Mouse (Mus musculus) mouse embryonic stem cell (cell line): ENCODE data around the gene Dnah7b.
"Not testable (repeated sequence)": the region's sequence is repeated elsewhere in the genome, so short reads cannot be mapped to it uniquely, and the experiment has no call there.

ENCODE experiments used
- in situ Hi-C, 2 experiments: fragments of 300-500 bp; cut with MboI; formaldehyde crosslinking; loops; 1 replicate in 1 of 2; 3 replicates in 1 of 2; pipeline ENCODE4 v1.14.3; 2019 to 2020; ENCODE audit warnings: low sequenced_read_pairs in 2 of 2, low pct_unique_long_range_greater_than_20kb in 1 of 2, mixed read lengths in 1 of 2; ENCODE audit not compliant: unreplicated experiment in 1 of 2

The Dnah7b gene

DNA sequence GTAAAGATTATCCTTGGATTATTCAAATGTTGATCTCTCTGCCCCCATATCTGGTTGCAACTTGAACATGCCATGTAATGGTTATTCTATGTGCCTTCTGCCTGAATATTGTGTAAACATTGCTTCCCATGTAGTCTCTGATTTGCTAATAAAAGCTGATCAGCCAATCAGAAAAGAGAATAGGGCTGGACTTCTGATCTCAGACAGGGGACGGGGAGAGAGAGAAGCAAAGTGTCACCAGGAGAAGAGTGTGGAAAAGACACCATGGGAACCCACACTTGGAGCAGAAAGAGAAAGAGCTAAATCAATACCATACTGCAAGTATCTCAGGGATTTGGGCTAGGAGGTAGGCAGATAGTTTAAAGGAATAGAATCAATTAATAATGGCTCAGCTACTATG lies at the start of gene Dnah7b:
Dnah7b (plus strand) TSS at position 301 of the 400 bp plus-strand sequence.
- in situ Hi-C loops, result no loop called here

- in situ Hi-C loops, result loop anchor here (5.0 to 10.0 kb wide), 2 partner anchors 184 to 191 kb away; no protein-coding TSS in a partner anchor
These were observed 47.6 kb upstream of the Dnah7b start for GRCm38 (mm10) chr1:46018382-46018977.

DNA sequence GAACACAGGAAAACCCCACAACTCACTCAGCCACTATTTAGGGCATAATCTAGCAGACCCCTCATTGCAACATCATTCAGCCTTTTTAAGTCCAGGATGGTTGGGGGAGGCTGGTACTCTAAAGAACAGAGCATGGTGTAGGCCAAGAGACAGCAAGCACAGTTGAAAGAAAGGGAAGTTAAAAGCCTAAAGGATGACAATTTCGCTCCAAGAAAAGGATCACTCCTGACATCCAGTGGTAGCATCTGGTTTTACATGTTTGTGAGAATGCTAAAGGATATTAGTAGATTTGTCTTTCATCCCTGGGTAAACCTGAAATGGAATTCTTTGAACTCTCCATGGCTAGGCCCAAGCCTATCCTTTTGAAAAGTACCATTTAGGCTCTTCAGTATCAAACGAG lies 43.9 kb upstream of the Dnah7b start:
- in situ Hi-C loops, result no loop called here

GRCm38 (mm10) chr1:46031993-46032555 lies 34.0 kb upstream of the Dnah7b start:
- in situ Hi-C loops, result no loop called here

- in situ Hi-C loops, result no loop called here
These were observed 17.9 kb upstream of the Dnah7b start for GRCm38 (mm10) chr1:46048188-46048587.

DNA sequence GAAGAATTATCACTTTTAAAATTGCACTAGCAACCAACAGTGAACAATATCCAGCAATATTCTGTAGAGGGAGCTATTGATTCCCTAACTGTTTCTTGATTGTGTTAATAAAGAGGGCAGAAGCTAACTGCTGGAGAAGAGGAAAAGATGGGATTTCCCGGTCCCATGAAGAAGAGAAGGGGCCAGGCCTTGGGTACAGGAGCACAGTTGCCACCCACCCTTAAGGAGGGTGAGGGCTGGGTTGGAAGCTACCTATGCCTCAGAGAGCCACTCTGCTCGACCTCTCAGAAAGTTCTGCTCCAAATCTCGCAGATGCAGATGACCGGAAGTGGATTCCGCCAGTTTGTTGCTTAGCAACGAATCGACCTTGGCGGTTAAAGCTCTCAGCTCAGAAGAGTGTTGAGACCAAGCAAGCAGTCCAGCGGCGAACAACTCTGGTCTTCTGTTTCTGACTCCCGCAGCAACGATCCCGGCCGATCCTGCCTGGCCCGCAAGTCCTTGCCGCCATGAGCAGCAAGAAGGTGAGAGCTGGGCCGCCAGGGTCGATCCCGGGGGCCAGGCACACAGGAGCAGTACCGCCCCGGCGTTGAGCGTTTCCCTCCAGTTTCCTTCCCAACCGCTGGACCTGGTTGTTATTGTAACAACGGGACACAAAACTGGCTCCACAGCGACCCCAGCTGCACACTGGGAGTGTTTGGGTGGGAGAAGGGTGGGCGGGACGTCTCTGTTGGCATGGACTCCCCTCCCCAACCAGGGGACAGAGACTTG lies 553 bp downstream of the Dnah7b start:
- in situ Hi-C loops, result no loop called here

GRCm38 (mm10) chr1:46068787-46069186 lies 2.7 kb downstream of the Dnah7b start:
- in situ Hi-C loops, result not testable (repeated sequence)

- in situ Hi-C loops, result no loop called here
These were observed 11.8 kb downstream of the Dnah7b start for GRCm38 (mm10) chr1:46077891-46078290.

DNA sequence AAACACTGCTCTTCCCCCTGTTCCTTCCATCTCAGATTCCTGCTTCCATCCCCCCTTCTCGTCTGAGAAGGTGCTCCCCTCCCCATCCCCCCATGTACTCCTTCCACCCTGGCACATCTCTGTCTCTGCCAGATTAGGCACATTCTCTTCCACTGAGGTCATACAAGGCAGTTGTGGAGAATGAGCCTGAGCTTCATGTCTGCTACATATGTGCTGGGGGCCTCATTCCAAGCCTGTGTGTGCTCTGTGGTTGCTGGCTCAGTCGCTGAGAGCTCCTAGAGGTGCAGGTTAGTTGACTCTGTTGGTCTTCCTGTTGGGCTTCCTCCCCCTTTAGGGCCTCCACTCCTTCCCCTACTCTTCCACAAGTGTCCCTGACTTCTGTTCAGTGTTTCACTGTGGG lies 34.4 kb downstream of the Dnah7b start:
- in situ Hi-C loops, result no loop called here

GRCm38 (mm10) chr1:46112606-46113005 lies 46.5 kb downstream of the Dnah7b start:
- in situ Hi-C loops, result not testable (repeated sequence)

- in situ Hi-C loops, result not testable (repeated sequence)
These were observed 51.1 kb downstream of the Dnah7b start for GRCm38 (mm10) chr1:46117179-46117578.

DNA sequence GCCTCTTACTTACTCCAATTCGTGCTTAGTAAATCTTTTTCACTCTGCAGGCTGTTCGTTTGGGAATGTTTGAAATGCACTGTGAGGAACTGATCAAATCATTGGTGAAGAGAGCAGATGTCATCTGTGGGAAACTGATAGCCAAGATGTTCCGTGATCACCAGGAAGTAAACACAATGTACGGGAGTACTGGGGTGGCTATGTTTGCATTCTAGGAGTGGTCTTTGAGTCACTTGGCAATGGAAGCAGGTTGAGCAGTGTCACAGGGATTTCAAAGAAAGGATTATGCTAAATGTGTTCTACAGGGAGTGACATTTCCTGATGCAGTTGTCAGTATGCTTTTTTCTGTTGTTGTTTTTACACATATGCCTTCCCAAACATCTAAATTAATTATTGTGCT lies 61.9 kb downstream of the Dnah7b start:
- in situ Hi-C loops, result no loop called here

GRCm38 (mm10) chr1:46196835-46197234 lies 130.7 kb downstream of the Dnah7b start:
- in situ Hi-C loops, result not testable (repeated sequence)

DNA sequence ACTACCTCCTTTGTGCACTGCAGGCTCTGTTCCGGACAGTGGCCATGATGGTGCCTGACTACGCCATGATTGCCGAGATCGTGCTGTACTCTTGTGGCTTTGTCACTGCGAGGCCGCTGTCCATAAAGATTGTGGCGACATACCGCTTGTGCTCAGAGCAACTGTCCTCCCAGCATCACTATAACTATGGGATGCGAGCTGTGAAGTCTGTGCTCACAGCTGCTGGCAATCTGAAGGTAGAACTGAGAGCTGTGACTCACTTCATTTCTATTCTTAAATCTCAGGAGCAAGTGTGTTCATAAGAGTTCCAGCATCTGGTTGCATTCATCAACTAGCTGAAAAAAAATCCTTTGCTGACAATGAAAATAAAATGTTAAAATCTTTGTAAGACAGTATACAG lies 135.1 kb downstream of the Dnah7b start:
- in situ Hi-C loops, result not testable (repeated sequence)

DNA sequence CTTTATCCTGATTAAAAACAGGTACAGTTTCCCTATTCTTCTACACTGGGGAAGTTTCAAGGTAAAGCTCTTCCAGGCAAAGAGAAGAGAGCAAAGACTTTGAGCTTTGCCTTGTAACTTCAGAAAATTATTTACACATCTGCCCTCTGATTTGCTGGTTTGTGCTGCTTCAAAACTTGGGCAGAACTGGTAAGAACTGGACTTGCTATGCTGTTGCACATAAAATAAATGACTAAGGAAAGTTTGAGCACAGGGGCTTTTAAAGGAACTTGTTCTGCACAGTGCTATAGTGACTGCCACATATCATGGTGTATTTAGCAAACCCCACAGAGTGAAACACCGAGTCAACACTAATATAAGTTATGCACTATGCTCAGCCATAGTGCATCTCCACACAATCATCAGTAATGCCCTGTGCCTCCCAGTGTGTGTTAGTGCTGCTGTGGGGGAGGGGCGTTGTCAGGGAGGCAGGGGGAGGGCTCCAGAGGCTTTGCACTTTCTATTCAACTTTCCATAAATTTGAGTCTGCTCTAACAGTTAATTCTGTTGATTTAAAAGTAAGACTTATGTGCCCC lies 144.0 kb downstream of the Dnah7b start:
- in situ Hi-C loops, result not testable (repeated sequence)

GRCm38 (mm10) chr1:46222704-46223103 lies 156.6 kb downstream of the Dnah7b start:
- in situ Hi-C loops, result not testable (repeated sequence)

GRCm38 (mm10) chr1:46226136-46226535 lies 160.0 kb downstream of the Dnah7b start:
- in situ Hi-C loops, result not testable (repeated sequence)

- in situ Hi-C loops, result not testable (repeated sequence)
These were observed 202.7 kb downstream of the Dnah7b start for GRCm38 (mm10) chr1:46268841-46269240.

DNA sequence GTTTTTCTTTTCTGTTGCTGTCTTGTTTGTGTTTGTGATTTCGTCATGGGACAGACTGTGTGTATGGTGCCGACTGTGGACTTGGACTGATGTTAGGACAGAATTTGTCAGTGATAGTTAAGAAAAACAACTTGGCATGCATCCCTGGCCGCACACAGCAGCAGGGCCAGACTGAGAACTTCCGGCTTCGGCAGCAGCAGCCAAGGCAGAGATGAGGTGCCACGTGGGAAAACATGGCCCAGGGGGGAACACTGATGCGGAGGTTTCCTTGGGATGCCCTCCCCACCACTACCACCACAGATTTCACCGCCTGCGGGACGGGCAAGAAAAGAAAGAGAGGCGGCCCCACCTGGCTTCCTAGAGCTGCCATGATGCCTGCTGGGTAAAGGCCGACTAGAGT lies 205.8 kb downstream of the Dnah7b start:
- in situ Hi-C loops, result no loop called here
